Mouse (Mus musculus): ENCODE measurements around the gene Trim9. TPM values are rescaled to one million over a fixed set of nuclear protein-coding genes. Genes with fewer than 3 reads are reported as not detected.

The Trim9 gene
- polyA plus RNA-seq, 1 experiment = not detected

- no peaks in the 10 kb centered on the region for H3K4me1 ChIP-seq (ENCODE audit: control insufficient read depth, insufficient read depth, low read length)
- no peak for TF ChIP-seq POLR2A (IDR thresholded peaks at IDR 0.05; ENCODE audit: insufficient read depth, low read length)
- no peaks in the 10 kb centered on the region for H3K36me3 ChIP-seq (ENCODE audit: control insufficient read depth, insufficient read depth, low read length, poor library complexity, severe bottlenecking)
- H3K4me3 ChIP-seq (ENCODE audit: low read depth, low read length) = no peak overlapping the region
- H3K9me3 ChIP-seq (replicated peaks; ENCODE audit: control insufficient read depth, insufficient read depth, low read length, poor library complexity, severe bottlenecking) = no peaks in the 10 kb centered on the region
- no peaks in the 10 kb centered on the region; the same call in 1 of the 2 replicates for H3K27me3 ChIP-seq (ENCODE audit: control insufficient read depth, insufficient read depth, low read length, poor library complexity, severe bottlenecking)
- no peak overlapping the region for H3K9ac ChIP-seq (ENCODE audit: low read depth, poor library complexity, severe bottlenecking)
- H3K27ac ChIP-seq (ENCODE audit: insufficient read depth, low read length) = no peak overlapping the region
Measured at GRCm38 (mm10) chr12:70280930-70281329, 66.5 kb downstream of the Trim9 start.

GRCm38 (mm10) chr12:70280381-70280780 is 67.0 kb downstream of the Trim9 start:
- H3K27ac ChIP-seq (ENCODE audit: insufficient read depth, low read length) = no peak overlapping the region
- H3K27me3 ChIP-seq (ENCODE audit: control insufficient read depth, insufficient read depth, low read length, poor library complexity, severe bottlenecking) = no peaks in the 10 kb centered on the region; the same call in 1 of the 2 replicates
- no peaks in the 10 kb centered on the region for H3K36me3 ChIP-seq (ENCODE audit: control insufficient read depth, insufficient read depth, low read length, poor library complexity, severe bottlenecking)
- H3K4me1 ChIP-seq (ENCODE audit: control insufficient read depth, insufficient read depth, low read length) = no peaks in the 10 kb centered on the region
- no peak for TF ChIP-seq CTCF (IDR thresholded peaks at IDR 0.05; ENCODE audit: low read depth, low read length)
- TF ChIP-seq POLR2A (IDR thresholded peaks at IDR 0.05; ENCODE audit: insufficient read depth, low read length) = no peak
- TF ChIP-seq EP300 (IDR thresholded peaks at IDR 0.05; ENCODE audit: insufficient read depth, low read depth, low read length) = no peak
- H3K9ac ChIP-seq (ENCODE audit: low read depth, poor library complexity, severe bottlenecking) = no peak overlapping the region
- no peaks in the 10 kb centered on the region for H3K9me3 ChIP-seq (replicated peaks; ENCODE audit: control insufficient read depth, insufficient read depth, low read length, poor library complexity, severe bottlenecking)
- H3K4me3 ChIP-seq (ENCODE audit: low read depth, low read length) = no peak overlapping the region

- Histone ChIP-seq H3K27me3 (ENCODE audit: control insufficient read depth, insufficient read depth, low read length, poor library complexity, severe bottlenecking) (no peaks in the 10 kb centered on the region; the same call in 1 of the 2 replicates), H3K4me3 (ENCODE audit: low read depth, low read length) (no peak overlapping the region), H3K9me3 (replicated peaks; ENCODE audit: control insufficient read depth, insufficient read depth, low read length, poor library complexity, severe bottlenecking) (no peaks in the 10 kb centered on the region), H3K4me1 (ENCODE audit: control insufficient read depth, insufficient read depth, low read length) (no peaks in the 10 kb centered on the region), H3K27ac (ENCODE audit: insufficient read depth, low read length) (no peak overlapping the region), H3K9ac (ENCODE audit: low read depth, poor library complexity, severe bottlenecking) (no peak overlapping the region), H3K36me3 (ENCODE audit: control insufficient read depth, insufficient read depth, low read length, poor library complexity, severe bottlenecking) (no peaks in the 10 kb centered on the region)
- no peak for TF ChIP-seq POLR2A (IDR thresholded peaks at IDR 0.05; ENCODE audit: insufficient read depth, low read length)
- TF ChIP-seq CTCF (IDR thresholded peaks at IDR 0.05; ENCODE audit: low read depth, low read length) = no peak
- no peak for TF ChIP-seq EP300 (IDR thresholded peaks at IDR 0.05; ENCODE audit: insufficient read depth, low read depth, low read length)
Measured at GRCm38 (mm10) chr12:70277071-70277939, 70.1 kb downstream of the Trim9 start.

GRCm38 (mm10) chr12:70269724-70270123 is 77.7 kb downstream of the Trim9 start:
- no peak overlapping the region for H3K4me3 ChIP-seq (ENCODE audit: low read depth, low read length)
- H3K9ac ChIP-seq (ENCODE audit: low read depth, poor library complexity, severe bottlenecking) = no peak overlapping the region
- H3K27me3 ChIP-seq (ENCODE audit: control insufficient read depth, insufficient read depth, low read length, poor library complexity, severe bottlenecking) = no peaks in the 10 kb centered on the region
- no peak overlapping the region for H3K27ac ChIP-seq (ENCODE audit: insufficient read depth, low read length)
- no peaks in the 10 kb centered on the region for H3K36me3 ChIP-seq (ENCODE audit: control insufficient read depth, insufficient read depth, low read length, poor library complexity, severe bottlenecking)
- H3K4me1 ChIP-seq (ENCODE audit: control insufficient read depth, insufficient read depth, low read length) = no peaks in the 10 kb centered on the region
- H3K9me3 ChIP-seq (replicated peaks; ENCODE audit: control insufficient read depth, insufficient read depth, low read length, poor library complexity, severe bottlenecking) = no peaks in the 10 kb centered on the region
- TF ChIP-seq CTCF (IDR thresholded peaks at IDR 0.05; ENCODE audit: low read depth, low read length) (no peak), POLR2A (IDR thresholded peaks at IDR 0.05; ENCODE audit: insufficient read depth, low read length) (no peak), EP300 (IDR thresholded peaks at IDR 0.05; ENCODE audit: insufficient read depth, low read depth, low read length) (no peak)

GRCm38 (mm10) chr12:70267314-70267713 is 80.1 kb downstream of the Trim9 start:
- Histone ChIP-seq H3K27me3 (ENCODE audit: control insufficient read depth, insufficient read depth, low read length, poor library complexity, severe bottlenecking) (no peaks in the 10 kb centered on the region), H3K36me3 (ENCODE audit: control insufficient read depth, insufficient read depth, low read length, poor library complexity, severe bottlenecking) (no peaks in the 10 kb centered on the region), H3K4me1 (ENCODE audit: control insufficient read depth, insufficient read depth, low read length) (no peaks in the 10 kb centered on the region), H3K9ac (ENCODE audit: low read depth, poor library complexity, severe bottlenecking) (no peak overlapping the region), H3K27ac (ENCODE audit: insufficient read depth, low read length) (no peak overlapping the region), H3K4me3 (ENCODE audit: low read depth, low read length) (no peak overlapping the region), H3K9me3 (replicated peaks; ENCODE audit: control insufficient read depth, insufficient read depth, low read length, poor library complexity, severe bottlenecking) (no peaks in the 10 kb centered on the region)
- no peak for TF ChIP-seq EP300 (IDR thresholded peaks at IDR 0.05; ENCODE audit: insufficient read depth, low read depth, low read length)
- TF ChIP-seq POLR2A (IDR thresholded peaks at IDR 0.05; ENCODE audit: insufficient read depth, low read length) = no peak
- TF ChIP-seq CTCF (IDR thresholded peaks at IDR 0.05; ENCODE audit: low read depth, low read length) = no peak

- Histone ChIP-seq H3K9ac (ENCODE audit: low read depth, poor library complexity, severe bottlenecking) (no peak overlapping the region), H3K9me3 (replicated peaks; ENCODE audit: control insufficient read depth, insufficient read depth, low read length, poor library complexity, severe bottlenecking) (no peaks in the 10 kb centered on the region), H3K4me1 (ENCODE audit: control insufficient read depth, insufficient read depth, low read length) (no peaks in the 10 kb centered on the region), H3K36me3 (ENCODE audit: control insufficient read depth, insufficient read depth, low read length, poor library complexity, severe bottlenecking) (no peaks in the 10 kb centered on the region), H3K27ac (ENCODE audit: insufficient read depth, low read length) (no peak overlapping the region), H3K4me3 (ENCODE audit: low read depth, low read length) (no peak overlapping the region), H3K27me3 (ENCODE audit: control insufficient read depth, insufficient read depth, low read length, poor library complexity, severe bottlenecking) (no peaks in the 10 kb centered on the region)
- TF ChIP-seq EP300 (IDR thresholded peaks at IDR 0.05; ENCODE audit: insufficient read depth, low read depth, low read length) (no peak), POLR2A (IDR thresholded peaks at IDR 0.05; ENCODE audit: insufficient read depth, low read length) (no peak), CTCF (IDR thresholded peaks at IDR 0.05; ENCODE audit: low read depth, low read length) (no peak)
Measured at GRCm38 (mm10) chr12:70266494-70266931, 80.9 kb downstream of the Trim9 start.
